Mouse (Mus musculus): Measurements from ENCODE around the gene Dbn1. TPM values are rescaled to one million over a fixed set of nuclear protein-coding genes. Genes with fewer than 3 reads are reported as not detected.
A peak's percentile ranks its signal among the peaks of the same experiment; 100 is the strongest.

Dbn1 gene
- total RNA-seq (2021): 10 to 100 TPM; 27.0 to 27.3 TPM
- long read RNA-seq, experiment 1, transcript Dbn1-202 (14 exons, 2,378 nt): minor isoform, 5 of 47 reads
- long read RNA-seq, experiment 1, transcript Dbn1-203 (14 exons, 2,940 nt): major isoform, 22 of 47 reads
- long read RNA-seq, experiment 1, partial matches to known transcripts: 17 of 47 reads
- long read RNA-seq, experiment 1, other reads (novel, unspliced or antisense): 3 of 47 reads
- long read RNA-seq, experiment 2, transcript Dbn1-202 (14 exons, 2,378 nt): minor isoform, 5 of 36 reads
- long read RNA-seq, experiment 2, transcript Dbn1-203 (14 exons, 2,940 nt): major isoform, 17 of 36 reads
- long read RNA-seq, experiment 2, partial matches to known transcripts: 11 of 36 reads
- long read RNA-seq, experiment 2, other reads (novel, unspliced or antisense): 3 of 36 reads

- intact Hi-C loops (cut with DNase I): loop anchor here (2.0 kb wide), 1 partner anchor 15 kb away; no protein-coding TSS in a partner anchor
- DNase-seq: peak; percentile 65 to 72
These were observed at the start of gene Dbn1 for GRCm38 (mm10) chr13:55487578-55488498. Gene Dbn1, minus strand, starts transcription at chr13:55488111.

GRCm38 (mm10) chr13:55536194-55537175, 48.6 kb upstream of the Dbn1 start, which contains the start of gene Ddx41:
Gene Ddx41, minus strand, starts transcription at chr13:55536658.
- intact Hi-C loops (cut with DNase I): no loop called here
- peak; percentile 99 for DNase-seq

GRCm38 (mm10) chr13:55535796-55536193, 47.9 kb upstream of the Dbn1 start:
- intact Hi-C loops (cut with DNase I): no loop called here
- DNase-seq: no peak

GRCm38 (mm10) chr13:55535191-55535590, 47.3 kb upstream of the Dbn1 start:
- DNase-seq: no peak
- intact Hi-C loops (cut with DNase I): no loop called here

GRCm38 (mm10) chr13:55529198-55529915, 41.4 kb upstream of the Dbn1 start, which contains the start of gene Dok3:
Gene Dok3, minus strand, starts transcription at chr13:55529296.
- no peak for DNase-seq
- intact Hi-C loops (cut with DNase I): no loop called here

GRCm38 (mm10) chr13:55527834-55528772, 40.2 kb upstream of the Dbn1 start:
- intact Hi-C loops (cut with DNase I): no loop called here
- no peak for DNase-seq

GRCm38 (mm10) chr13:55527212-55527611, 39.3 kb upstream of the Dbn1 start:
- intact Hi-C loops (cut with DNase I): no loop called here
- DNase-seq: no peak

GRCm38 (mm10) chr13:55525733-55526553, 38.0 kb upstream of the Dbn1 start:
- no peak for DNase-seq
- intact Hi-C loops (cut with DNase I): no loop called here

GRCm38 (mm10) chr13:55523951-55524600, 36.2 kb upstream of the Dbn1 start:
- no peak for DNase-seq
- intact Hi-C loops (cut with DNase I): no loop called here

GRCm38 (mm10) chr13:55523278-55523677, 35.4 kb upstream of the Dbn1 start:
- intact Hi-C loops (cut with DNase I): no loop called here
- DNase-seq: peak; percentile 52 to 63

GRCm38 (mm10) chr13:55522730-55523129, 34.8 kb upstream of the Dbn1 start:
- DNase-seq: peak in 1 of 2 experiments; percentile 38
- intact Hi-C loops (cut with DNase I): no loop called here

GRCm38 (mm10) chr13:55519606-55520005, 31.7 kb upstream of the Dbn1 start:
- DNase-seq: no peak
- intact Hi-C loops (cut with DNase I): no loop called here

GRCm38 (mm10) chr13:55516955-55517354, 29.0 kb upstream of the Dbn1 start:
- intact Hi-C loops (cut with DNase I): loop anchor here (1.0 kb wide), 1 partner anchor 112 kb away; no protein-coding TSS in a partner anchor
- DNase-seq: peak; percentile 91 to 94

GRCm38 (mm10) chr13:55513828-55514227, 25.9 kb upstream of the Dbn1 start:
- DNase-seq: no peak
- intact Hi-C loops (cut with DNase I): loop anchor here (1.0 to 2.0 kb wide), 3 partner anchors 35 to 95 kb away; no protein-coding TSS in a partner anchor

- intact Hi-C loops (cut with DNase I): loop anchor here (1.0 to 2.0 kb wide), 2 partner anchors 40 to 94 kb away; no protein-coding TSS in a partner anchor
These were observed 25.3 kb upstream of the Dbn1 start, which contains the start of gene Pdlim7 for GRCm38 (mm10) chr13:55513111-55513748. Gene Pdlim7, minus strand, starts transcription at chr13:55513676.

More at GRCm38 (mm10) chr13:55513111-55513748, 25.3 kb upstream of the Dbn1 start, which contains the start of gene Pdlim7:
- DNase-seq: peak; percentile 95

All from heart, postnatal 14 days (tissue).